Mouse (Mus musculus) retina, postnatal 7 days (tissue): ENCODE data around the gene Slc13a5.

ENCODE experiments used
- DNase-seq: peaks from one replicate; pipeline ENCODE4 v3.0.0-alpha.2; 2012; ENCODE audit warnings: low read depth, low spot score

Slc13a5 gene

GRCm38 (mm10) chr11:72266207-72266959 is 639 bp downstream of the Slc13a5 start:
- DNase-seq = peak; percentile 49

GRCm38 (mm10) chr11:72265483-72265882 is 1.5 kb downstream of the Slc13a5 start:
- no peak for DNase-seq

DNA sequence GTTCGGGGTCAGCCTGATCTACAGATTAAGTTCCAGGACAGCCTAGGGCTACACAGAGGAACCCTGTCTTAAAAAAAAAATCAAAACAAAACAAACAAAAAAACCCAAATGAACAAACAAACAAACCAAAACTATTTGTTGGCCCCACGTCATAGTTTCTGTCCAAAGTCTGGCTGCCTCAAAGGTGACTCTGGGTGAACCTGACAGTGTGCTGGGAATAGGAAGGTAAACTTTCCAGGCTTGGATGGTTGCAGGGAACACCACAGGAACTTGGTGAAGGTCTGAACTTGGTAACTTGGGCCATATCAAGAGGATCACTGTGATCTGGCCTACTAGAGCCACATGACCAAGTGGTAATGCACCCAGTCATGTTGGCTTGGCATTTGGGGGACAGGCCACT is 10.6 kb downstream of the Slc13a5 start:
- DNase-seq = no peak

- no peak for DNase-seq
Observed at GRCm38 (mm10) chr11:72255629-72256028, 11.4 kb downstream of the Slc13a5 start.

DNA sequence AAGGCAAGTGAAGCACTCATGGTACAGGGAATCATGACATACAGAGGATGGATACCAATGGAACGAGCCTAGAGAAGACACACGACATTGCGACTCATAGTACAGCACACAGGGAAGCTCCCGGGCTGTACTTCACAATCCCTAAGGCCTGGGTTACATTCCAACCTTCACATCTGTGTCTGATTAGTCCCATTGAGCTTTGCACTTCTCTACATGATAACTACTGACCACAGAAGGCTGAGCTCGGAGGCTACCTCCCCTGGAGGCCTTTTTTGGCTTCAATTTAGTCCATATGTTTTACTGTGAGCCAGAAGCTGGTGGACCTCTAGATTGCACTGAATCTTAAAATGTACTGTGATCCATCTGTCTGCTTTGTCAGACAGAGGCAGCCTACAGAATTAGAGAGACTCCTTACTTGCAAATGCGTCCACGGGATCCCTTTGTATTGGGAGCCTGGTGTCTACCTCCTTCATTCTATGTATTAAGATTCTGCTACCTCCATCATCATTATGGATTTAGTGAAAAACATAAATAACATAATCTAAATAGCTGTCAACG is 21.7 kb downstream of the Slc13a5 start:
- DNase-seq = no peak

- no peak for DNase-seq
Observed at GRCm38 (mm10) chr11:72240062-72240860, 26.8 kb downstream of the Slc13a5 start.

DNA sequence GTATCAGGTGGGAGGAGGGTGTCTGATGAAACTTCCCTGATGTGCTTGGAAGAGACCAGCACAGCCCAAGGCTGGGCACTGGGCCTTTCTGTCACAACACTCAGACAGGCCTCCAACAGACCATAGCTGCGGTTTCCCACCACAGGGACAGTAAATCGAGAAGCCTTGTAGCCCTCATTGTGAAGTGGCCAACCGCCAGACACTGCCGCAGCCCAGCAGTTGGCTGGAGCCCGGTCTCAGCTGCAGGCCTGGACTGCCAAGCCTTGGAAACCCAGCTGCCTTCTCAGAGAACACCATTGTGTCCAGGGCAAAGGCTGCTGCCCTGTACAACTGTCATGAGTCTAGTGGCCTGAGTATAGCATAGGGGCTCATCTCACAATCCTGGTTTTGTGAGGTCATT is 33.0 kb downstream of the Slc13a5 start:
- no peak for DNase-seq

- DNase-seq = no peak
Observed at GRCm38 (mm10) chr11:72232991-72233390, 34.0 kb downstream of the Slc13a5 start.

GRCm38 (mm10) chr11:72232068-72232467 is 35.0 kb downstream of the Slc13a5 start:
- no peak for DNase-seq

DNA sequence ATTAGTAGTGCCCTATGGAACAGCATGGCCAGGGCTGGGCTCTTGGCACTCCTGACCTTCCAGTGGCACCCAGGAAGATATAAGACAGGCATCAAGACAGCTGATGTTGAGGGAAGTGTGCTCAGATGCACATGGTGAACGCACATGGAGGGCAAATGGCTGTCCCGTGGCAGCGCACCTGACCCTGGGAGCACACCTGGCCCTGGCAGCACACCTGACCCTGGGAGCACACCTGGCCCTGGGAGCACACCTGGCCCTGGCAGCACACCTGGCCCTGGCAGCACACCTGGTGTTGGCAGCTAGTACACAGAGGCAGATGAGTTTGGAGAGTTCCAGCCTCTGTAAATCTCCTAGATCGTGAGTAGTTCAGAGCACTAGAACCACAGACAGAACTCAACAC is 38.5 kb downstream of the Slc13a5 start:
- DNase-seq = no peak

DNA sequence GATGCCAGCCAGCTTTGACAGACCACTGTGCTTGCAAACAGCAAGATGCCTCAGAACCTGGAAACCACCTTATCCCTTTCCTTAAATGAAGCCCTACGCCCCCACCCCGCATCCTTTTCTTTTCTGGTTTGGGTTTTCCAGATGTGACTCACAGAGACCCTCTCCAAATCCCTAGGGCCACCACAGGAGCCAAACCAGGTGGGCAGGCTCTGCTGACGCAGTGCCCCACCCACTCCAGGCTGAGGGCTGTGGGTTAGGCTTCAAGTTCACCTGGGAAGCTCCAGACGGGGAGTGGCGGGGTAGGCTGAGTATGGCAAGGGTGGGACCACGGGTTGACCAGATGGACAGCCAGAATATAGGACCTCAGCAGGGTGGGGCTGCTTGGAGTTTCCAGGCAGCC is 40.1 kb downstream of the Slc13a5 start:
- DNase-seq = no peak

- DNase-seq = no peak
Observed at GRCm38 (mm10) chr11:72226020-72226791, 40.8 kb downstream of the Slc13a5 start.

GRCm38 (mm10) chr11:72224865-72225264 is 42.2 kb downstream of the Slc13a5 start:
- peak; percentile 61 for DNase-seq

DNA sequence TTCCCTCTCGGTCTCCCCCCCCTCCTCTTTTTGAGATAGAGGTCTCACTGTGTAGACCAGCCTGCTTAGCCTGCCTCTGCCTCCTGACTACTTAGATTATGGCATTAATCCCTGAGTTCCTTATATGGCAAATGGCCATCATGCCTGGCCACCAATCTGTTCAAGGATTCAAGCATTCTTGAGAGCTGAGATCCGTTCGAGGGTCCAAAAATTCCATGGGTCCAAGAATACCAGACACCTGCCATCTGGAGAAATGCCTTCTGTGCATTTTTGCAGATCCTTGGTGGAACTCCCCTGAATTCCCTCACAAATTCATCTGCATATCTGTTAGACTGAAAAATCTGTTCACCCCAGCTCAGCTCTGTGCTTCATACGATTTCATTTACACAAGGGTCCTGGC is 43.6 kb downstream of the Slc13a5 start:
- no peak for DNase-seq

GRCm38 (mm10) chr11:72221278-72221677 is 45.7 kb downstream of the Slc13a5 start:
- DNase-seq = peak; percentile 65

DNA sequence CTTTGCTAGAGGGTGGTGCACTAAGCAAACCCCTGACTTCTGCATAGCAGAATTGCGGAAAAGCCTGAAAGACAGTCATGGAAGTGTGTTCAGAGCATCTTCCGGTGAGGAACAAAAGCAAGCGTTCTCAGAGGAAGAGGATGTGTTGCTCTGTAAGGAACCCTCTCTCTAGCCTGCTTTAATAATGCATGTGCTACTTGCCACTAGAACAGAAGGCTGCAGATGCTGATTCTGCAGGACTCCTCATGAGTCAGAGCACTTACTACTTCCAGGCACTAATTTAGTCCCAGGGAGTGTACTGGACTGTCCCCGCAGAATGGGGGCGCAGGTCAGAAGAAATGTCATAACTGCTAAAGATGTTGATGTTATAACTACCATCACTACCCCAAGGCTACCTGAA is 49.9 kb downstream of the Slc13a5 start:
- no peak for DNase-seq

DNA sequence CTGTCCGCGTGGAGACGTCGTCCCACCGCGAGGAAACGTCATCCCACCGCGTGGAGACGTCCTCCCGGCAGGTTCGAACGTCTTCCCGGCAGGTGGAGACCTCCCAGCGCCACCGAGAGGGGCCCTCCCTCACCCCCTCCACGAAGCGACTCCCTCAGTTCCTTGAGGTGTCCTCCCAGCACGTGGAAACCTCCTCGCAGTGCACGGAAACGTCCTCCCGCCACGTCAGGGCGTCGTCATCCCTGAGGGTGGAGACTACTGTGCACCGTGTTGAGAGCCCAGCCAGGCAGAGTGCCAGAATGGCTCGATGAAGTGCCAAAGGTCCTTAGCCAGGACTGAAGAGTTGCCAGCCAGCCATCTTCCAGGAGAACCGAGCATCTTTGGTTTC is 51.6 kb downstream of the Slc13a5 start, which contains the start of gene Med31:
Med31 (minus strand) TSS at position 183 of the 388 bp plus-strand sequence.
- peak; percentile 54 for DNase-seq

GRCm38 (mm10) chr11:72214591-72215409 is 52.2 kb downstream of the Slc13a5 start:
- peak; percentile 88 for DNase-seq

GRCm38 (mm10) chr11:72207834-72208377 is 59.1 kb downstream of the Slc13a5 start:
- DNase-seq = no peak

DNA sequence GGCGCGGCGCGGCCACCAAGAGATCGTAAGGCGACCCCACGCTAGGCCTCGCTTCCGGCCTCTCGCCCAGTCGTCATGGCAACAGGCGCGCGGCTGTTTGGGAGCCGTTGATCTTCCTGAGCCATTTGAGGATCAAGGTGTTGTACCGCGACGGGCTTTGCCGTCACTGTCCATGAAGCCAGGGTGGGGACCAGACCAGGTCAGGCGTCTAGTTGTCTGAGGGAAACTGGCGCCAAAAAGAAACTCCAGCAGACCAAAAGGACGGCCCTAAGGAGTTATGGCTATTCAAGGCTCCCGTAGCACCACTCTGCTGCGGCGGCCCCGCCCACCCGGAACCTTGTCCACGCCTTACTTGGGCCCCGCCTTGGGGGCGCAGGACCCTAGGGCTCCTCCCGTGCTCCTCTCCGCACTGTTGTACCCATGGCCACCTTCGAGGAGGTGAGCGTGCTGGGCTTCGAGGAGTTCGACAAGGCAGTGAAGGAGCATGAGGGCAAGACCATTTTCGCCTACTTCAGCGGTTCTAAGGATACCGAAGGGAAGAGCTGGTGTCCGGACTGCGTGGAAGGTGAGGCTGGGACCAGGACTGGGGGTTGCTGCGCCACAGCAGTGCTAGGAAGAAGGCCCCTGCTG is 59.7 kb downstream of the Slc13a5 start, which contains the start of the genes 4933427D14Rik and Txndc17:
4933427D14Rik (minus strand) TSS at position 256 of the 630 bp plus-strand sequence.
Txndc17 (plus strand) TSS at position 344 of the 630 bp plus-strand sequence.
- DNase-seq = peak; percentile 58
